Mouse (Mus musculus): Measurements from ENCODE around the gene Pde9a. TPM values are rescaled to one million over a fixed set of nuclear protein-coding genes. Genes with fewer than 3 reads are reported as not detected.

Gene Pde9a
- polyA plus RNA-seq, 1 experiment from 2014 or later = 25.7 TPM

DNA sequence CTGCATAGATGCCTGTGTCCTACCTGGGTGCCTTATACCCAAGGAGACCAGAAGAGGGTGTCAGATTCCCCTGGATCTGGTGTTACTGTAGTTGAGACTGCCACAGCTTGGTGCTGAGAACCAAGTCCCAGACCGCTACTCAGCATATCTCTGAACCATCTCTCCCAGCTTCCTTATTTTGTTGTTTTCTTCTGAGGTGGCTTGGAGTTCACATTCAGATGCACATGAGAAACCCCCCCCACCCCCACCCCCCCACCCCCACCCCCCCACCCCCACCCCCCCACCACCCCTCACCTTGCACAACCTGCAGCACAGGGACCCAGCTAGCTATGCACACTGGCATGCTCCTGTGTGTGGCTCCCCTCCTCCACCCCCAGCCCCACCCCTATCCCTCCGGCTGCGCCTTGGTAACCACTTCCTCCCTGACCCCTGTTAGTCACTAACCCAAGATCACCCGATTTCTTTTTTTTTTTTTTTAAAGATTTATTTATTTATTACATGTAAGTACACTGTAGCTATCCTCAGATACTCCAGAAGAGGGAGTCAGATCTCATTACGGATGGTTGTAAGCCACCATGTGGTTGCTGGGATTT lies 50.9 kb downstream of the Pde9a start:
- 82% methylated on average over 4 of the region's 5 CpGs for WGBS
- no peak overlapping the region for H3K4me2 ChIP-seq (ENCODE audit: low read depth, low read length)
- no peaks in the 10 kb centered on the region for H3K9me3 ChIP-seq (replicated peaks; ENCODE audit: control insufficient read depth, low read length)
- ATAC-seq (replicated peaks; ENCODE audit: insufficient number of reproducible peaks, low FRiP score, low TSS enrichment, low read depth) (no peak), DNase-seq (ENCODE audit: low spot score) (no peak)
- no peaks in the 10 kb centered on the region for H3K4me1 ChIP-seq (ENCODE audit: control insufficient read depth, insufficient read depth, low read length)
- no peaks in the 10 kb centered on the region for H3K27me3 ChIP-seq (ENCODE audit: control insufficient read depth, insufficient read depth, low read length)
- no peak overlapping the region for H3K27ac ChIP-seq (replicated peaks; ENCODE audit: low read depth, low read length)
- H3K9ac ChIP-seq (replicated peaks; ENCODE audit: low read length) = no peak overlapping the region
- no peak overlapping the region for H3K4me3 ChIP-seq (ENCODE audit: low read depth, low read length)
- H3K36me3 ChIP-seq (replicated peaks; ENCODE audit: control insufficient read depth, insufficient read depth, low read depth, low read length) = no peaks in the 10 kb centered on the region

DNA sequence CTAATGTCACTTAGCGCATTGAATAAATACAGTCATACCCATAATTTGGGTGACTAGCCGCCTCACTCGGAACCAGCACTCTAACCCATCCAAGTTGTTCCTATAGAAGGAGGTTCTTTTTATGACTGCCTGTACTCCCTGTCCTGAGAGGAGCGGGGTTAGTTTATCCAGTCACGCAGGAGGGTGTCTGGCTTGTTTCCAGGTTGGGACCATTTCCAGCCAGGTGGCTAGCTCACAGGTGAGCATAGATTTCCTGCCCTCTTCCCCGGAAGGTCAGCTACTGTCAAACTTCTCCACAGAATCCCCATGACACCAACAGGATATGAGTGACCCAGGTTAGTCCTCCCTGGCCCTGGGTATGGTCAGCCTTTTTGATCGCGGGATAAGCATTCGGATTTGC lies 51.5 kb downstream of the Pde9a start:
- Histone ChIP-seq H3K36me3 (replicated peaks; ENCODE audit: control insufficient read depth, insufficient read depth, low read depth, low read length) (no peaks in the 10 kb centered on the region), H3K27ac (replicated peaks; ENCODE audit: low read depth, low read length) (no peak overlapping the region), H3K4me1 (ENCODE audit: control insufficient read depth, insufficient read depth, low read length) (no peaks in the 10 kb centered on the region), H3K27me3 (ENCODE audit: control insufficient read depth, insufficient read depth, low read length) (no peaks in the 10 kb centered on the region), H3K4me3 (ENCODE audit: low read depth, low read length) (no peak overlapping the region), H3K9me3 (replicated peaks; ENCODE audit: control insufficient read depth, low read length) (no peaks in the 10 kb centered on the region), H3K9ac (replicated peaks; ENCODE audit: low read length) (no peak overlapping the region), H3K4me2 (ENCODE audit: low read depth, low read length) (no peak overlapping the region)
- DNase-seq (ENCODE audit: low spot score) (no peak), ATAC-seq (replicated peaks; ENCODE audit: insufficient number of reproducible peaks, low FRiP score, low TSS enrichment, low read depth) (no peak)
- 94% methylated on average over 9 of the region's 9 CpGs for WGBS

- Histone ChIP-seq H3K9me3 (replicated peaks; ENCODE audit: control insufficient read depth, low read length) (no peaks in the 10 kb centered on the region), H3K9ac (replicated peaks; ENCODE audit: low read length) (no peak overlapping the region), H3K4me2 (ENCODE audit: low read depth, low read length) (no peak overlapping the region), H3K4me1 (ENCODE audit: control insufficient read depth, insufficient read depth, low read length) (no peaks in the 10 kb centered on the region), H3K36me3 (replicated peaks; ENCODE audit: control insufficient read depth, insufficient read depth, low read depth, low read length) (no peaks in the 10 kb centered on the region), H3K27ac (replicated peaks; ENCODE audit: low read depth, low read length) (no peak overlapping the region), H3K4me3 (ENCODE audit: low read depth, low read length) (no peak overlapping the region), H3K27me3 (ENCODE audit: control insufficient read depth, insufficient read depth, low read length) (no peaks in the 10 kb centered on the region)
- 79% methylated on average over 4 of the region's 4 CpGs for WGBS
- DNase-seq (ENCODE audit: low spot score) (no peak), ATAC-seq (replicated peaks; ENCODE audit: insufficient number of reproducible peaks, low FRiP score, low TSS enrichment, low read depth) (no peak)
These were observed 54.0 kb downstream of the Pde9a start for GRCm38 (mm10) chr17:31439978-31440377.

DNA sequence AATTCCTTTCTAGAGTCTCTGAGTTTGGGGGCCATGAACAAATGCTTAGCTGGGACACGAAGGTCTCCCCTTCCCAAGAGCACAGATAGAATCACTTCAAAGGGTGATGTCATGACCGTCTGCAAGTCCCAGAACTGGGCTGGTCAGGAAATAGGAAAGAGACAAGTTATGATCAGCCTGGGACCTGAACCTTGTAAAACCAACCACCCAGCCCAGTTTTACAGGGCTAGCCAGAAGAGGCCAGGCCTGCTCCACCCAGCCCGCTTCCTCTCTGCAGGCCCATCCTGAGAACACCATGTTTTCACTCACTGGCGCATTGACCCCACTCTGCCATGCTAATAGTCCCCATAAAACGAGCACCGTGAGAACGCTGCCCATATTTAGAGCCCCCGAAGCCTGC lies 56.5 kb downstream of the Pde9a start:
- H3K9ac ChIP-seq (replicated peaks; ENCODE audit: low read length) = no peak overlapping the region
- H3K27me3 ChIP-seq (ENCODE audit: control insufficient read depth, insufficient read depth, low read length) = no peaks in the 10 kb centered on the region
- WGBS = 87% methylated on average over 8 of the region's 8 CpGs
- ATAC-seq (replicated peaks; ENCODE audit: insufficient number of reproducible peaks, low FRiP score, low TSS enrichment, low read depth) (no peak), DNase-seq (ENCODE audit: low spot score) (no peak)
- H3K4me2 ChIP-seq (ENCODE audit: low read depth, low read length) = no peak overlapping the region
- H3K36me3 ChIP-seq (replicated peaks; ENCODE audit: control insufficient read depth, insufficient read depth, low read depth, low read length) = no peaks in the 10 kb centered on the region
- H3K27ac ChIP-seq (replicated peaks; ENCODE audit: low read depth, low read length) = no peak overlapping the region
- no peaks in the 10 kb centered on the region for H3K9me3 ChIP-seq (replicated peaks; ENCODE audit: control insufficient read depth, low read length)
- H3K4me1 ChIP-seq (ENCODE audit: control insufficient read depth, insufficient read depth, low read length) = no peaks in the 10 kb centered on the region
- no peak overlapping the region for H3K4me3 ChIP-seq (ENCODE audit: low read depth, low read length)

DNA sequence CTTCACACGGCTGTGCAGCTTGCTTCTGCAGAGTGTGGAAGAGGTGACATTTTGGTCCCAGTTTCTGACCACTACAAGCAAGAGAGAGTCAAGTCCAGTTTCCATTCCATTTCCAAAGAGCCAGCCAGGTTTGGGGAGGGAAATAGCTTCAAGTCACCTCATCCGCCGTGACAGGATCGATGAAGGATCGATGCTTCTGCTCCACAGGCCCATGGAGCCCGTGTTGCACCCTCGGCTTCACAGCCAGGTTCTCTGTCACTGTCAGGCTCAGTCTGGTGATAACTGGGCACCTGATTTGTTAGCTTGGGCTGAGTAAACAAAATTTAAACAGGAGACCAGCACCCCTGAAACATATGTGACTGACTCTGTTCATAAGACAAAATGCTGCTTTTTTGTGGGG lies 58.2 kb downstream of the Pde9a start:
- Histone ChIP-seq H3K4me1 (ENCODE audit: control insufficient read depth, insufficient read depth, low read length) (no peaks in the 10 kb centered on the region), H3K27me3 (ENCODE audit: control insufficient read depth, insufficient read depth, low read length) (no peaks in the 10 kb centered on the region), H3K9me3 (replicated peaks; ENCODE audit: control insufficient read depth, low read length) (no peaks in the 10 kb centered on the region), H3K36me3 (replicated peaks; ENCODE audit: control insufficient read depth, insufficient read depth, low read depth, low read length) (no peaks in the 10 kb centered on the region), H3K9ac (replicated peaks; ENCODE audit: low read length) (no peak overlapping the region), H3K27ac (replicated peaks; ENCODE audit: low read depth, low read length) (no peak overlapping the region), H3K4me2 (ENCODE audit: low read depth, low read length) (no peak overlapping the region), H3K4me3 (ENCODE audit: low read depth, low read length) (no peak overlapping the region)
- no peak for ATAC-seq (replicated peaks; ENCODE audit: insufficient number of reproducible peaks, low FRiP score, low TSS enrichment, low read depth)
- WGBS = 73% methylated on average over 7 of the region's 7 CpGs
- DNase-seq (ENCODE audit: low spot score) = no peak

GRCm38 (mm10) chr17:31445061-31445731 lies 59.2 kb downstream of the Pde9a start:
- no peak overlapping the region for H3K9ac ChIP-seq (replicated peaks; ENCODE audit: low read length)
- H3K27me3 ChIP-seq (ENCODE audit: control insufficient read depth, insufficient read depth, low read length) = no peaks in the 10 kb centered on the region
- ATAC-seq (replicated peaks; ENCODE audit: insufficient number of reproducible peaks, low FRiP score, low TSS enrichment, low read depth) (no peak), DNase-seq (ENCODE audit: low spot score) (peak; percentile 40)
- H3K36me3 ChIP-seq (replicated peaks; ENCODE audit: control insufficient read depth, insufficient read depth, low read depth, low read length) = no peaks in the 10 kb centered on the region
- H3K9me3 ChIP-seq (replicated peaks; ENCODE audit: control insufficient read depth, low read length) = no peaks in the 10 kb centered on the region
- no peak overlapping the region for H3K27ac ChIP-seq (replicated peaks; ENCODE audit: low read depth, low read length)
- H3K4me2 ChIP-seq (ENCODE audit: low read depth, low read length) = no peak overlapping the region
- no peak overlapping the region for H3K4me3 ChIP-seq (ENCODE audit: low read depth, low read length)
- 17% methylated on average over 7 of the region's 7 CpGs for WGBS
- H3K4me1 ChIP-seq (ENCODE audit: control insufficient read depth, insufficient read depth, low read length) = no peaks in the 10 kb centered on the region

GRCm38 (mm10) chr17:31447766-31448165 lies 61.8 kb downstream of the Pde9a start:
- Histone ChIP-seq H3K4me3 (ENCODE audit: low read depth, low read length) (no peak overlapping the region), H3K9me3 (replicated peaks; ENCODE audit: control insufficient read depth, low read length) (no peaks in the 10 kb centered on the region), H3K9ac (replicated peaks; ENCODE audit: low read length) (no peak overlapping the region), H3K27ac (replicated peaks; ENCODE audit: low read depth, low read length) (no peak overlapping the region), H3K4me1 (ENCODE audit: control insufficient read depth, insufficient read depth, low read length) (no peaks in the 10 kb centered on the region), H3K4me2 (ENCODE audit: low read depth, low read length) (no peak overlapping the region), H3K36me3 (replicated peaks; ENCODE audit: control insufficient read depth, insufficient read depth, low read depth, low read length) (no peaks in the 10 kb centered on the region), H3K27me3 (ENCODE audit: control insufficient read depth, insufficient read depth, low read length) (no peaks in the 10 kb centered on the region)
- WGBS = 70% methylated on average over 5 of the region's 5 CpGs
- DNase-seq (ENCODE audit: low spot score) = no peak
- no peak for ATAC-seq (replicated peaks; ENCODE audit: insufficient number of reproducible peaks, low FRiP score, low TSS enrichment, low read depth)

GRCm38 (mm10) chr17:31448519-31448918 lies 62.5 kb downstream of the Pde9a start:
- no peak overlapping the region for H3K4me2 ChIP-seq (ENCODE audit: low read depth, low read length)
- WGBS = 69% methylated on average over 1 of the region's 1 CpGs
- no peak for ATAC-seq (replicated peaks; ENCODE audit: insufficient number of reproducible peaks, low FRiP score, low TSS enrichment, low read depth)

More at GRCm38 (mm10) chr17:31448519-31448918, 62.5 kb downstream of the Pde9a start:
- Histone ChIP-seq H3K4me3 (ENCODE audit: low read depth, low read length) (no peak overlapping the region), H3K36me3 (replicated peaks; ENCODE audit: control insufficient read depth, insufficient read depth, low read depth, low read length) (no peaks in the 10 kb centered on the region), H3K9ac (replicated peaks; ENCODE audit: low read length) (no peak overlapping the region), H3K4me1 (ENCODE audit: control insufficient read depth, insufficient read depth, low read length) (no peaks in the 10 kb centered on the region), H3K27me3 (ENCODE audit: control insufficient read depth, insufficient read depth, low read length) (no peaks in the 10 kb centered on the region), H3K9me3 (replicated peaks; ENCODE audit: control insufficient read depth, low read length) (no peaks in the 10 kb centered on the region), H3K27ac (replicated peaks; ENCODE audit: low read depth, low read length) (no peak overlapping the region)
- no peak for DNase-seq (ENCODE audit: low spot score)

Data from embryonic facial prominence, embryonic 11.5 days (tissue).